ENCODE assay signal across 8 mouse cellular contexts in the genomic region with DNA sequence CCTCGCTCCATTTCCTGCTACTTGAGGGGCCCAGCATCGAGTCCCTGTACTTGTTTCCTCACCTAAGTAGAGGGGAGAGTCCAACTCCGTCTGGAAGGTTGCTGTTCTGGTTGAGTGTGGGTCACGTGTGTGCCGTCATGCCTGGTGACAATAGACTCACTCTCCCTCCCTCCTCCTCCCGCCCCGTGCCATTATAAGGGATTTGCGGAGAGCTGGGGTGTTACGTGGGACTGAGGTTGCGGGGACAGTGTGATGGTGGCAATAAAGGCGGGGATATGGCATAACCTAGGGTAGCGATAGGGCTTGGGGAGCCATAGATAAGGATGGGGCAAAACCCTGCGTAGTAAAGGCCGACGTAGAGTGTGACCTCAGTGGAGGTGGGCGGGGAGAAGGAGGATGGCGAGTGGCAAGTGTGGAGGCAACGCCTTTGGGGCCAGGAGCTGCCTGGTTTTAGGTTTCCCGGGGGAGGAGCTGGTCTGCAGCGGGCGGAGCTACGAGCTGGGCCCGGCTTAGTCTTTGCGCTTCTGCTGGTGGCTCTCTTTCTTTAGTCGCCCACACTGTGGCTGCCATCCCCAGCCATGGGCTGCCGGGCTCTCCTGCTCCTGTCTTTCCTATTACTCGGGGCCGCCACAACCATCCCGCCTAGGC. TPM values are rescaled to one million over a fixed set of nuclear protein-coding genes. Genes with fewer than 3 reads are reported as not detected.
DNase-seq lines count a peak whose midpoint lies in the region; ATAC-seq and TF ChIP-seq lines count a peak whose summit lies in the region.

No protein-coding gene starts in this region.

- H3K4me1 ChIP-seq in E14TG2a.4 (replicated peaks; ENCODE audit: low read depth, low read length): peaks cover 17% of the 10 kb centered on the region
- H3K4me1 ChIP-seq in forebrain, embryonic 12.5 days: peaks cover 24% of the 10 kb centered on the region
- H3K4me1 ChIP-seq in liver, postnatal 0 days (ENCODE audit: insufficient read depth): peaks cover 25% of the 10 kb centered on the region
- H3K4me1 ChIP-seq in neural tube, embryonic 14.5 days (ENCODE audit: control insufficient read depth, insufficient read depth, low read length): peaks cover 4% of the 10 kb centered on the region; the same call in 1 of the 2 replicates

- H3K27ac ChIP-seq in forebrain, embryonic 12.5 days: peak overlapping the region; percentile 99
- peak overlapping the region; percentile 93 for H3K27ac ChIP-seq in liver, postnatal 0 days (ENCODE audit: low read depth)
- peak overlapping the region; percentile 89 for H3K27ac ChIP-seq in neural tube, embryonic 14.5 days (ENCODE audit: low read depth, low read length)

- peak overlapping the region; percentile 92 for H3K4me3 ChIP-seq in E14TG2a.4 (replicated peaks; ENCODE audit: low read length)
- H3K4me3 ChIP-seq in forebrain, embryonic 12.5 days (replicated peaks): peak overlapping the region; percentile 56
- H3K4me3 ChIP-seq in liver, postnatal 0 days (ENCODE audit: low read depth, low read length): peak overlapping the region; percentile 63
- H3K4me3 ChIP-seq in neural tube, embryonic 14.5 days (ENCODE audit: low read depth, low read length): peak overlapping the region; percentile 52

- DNase-seq in c-Kit-positive CD71-positive TER-119-positive erythroid progenitor cells, embryonic 14.5 days (ENCODE audit: low spot score): peak; percentile 97
- peak; percentile 90 to 91 for DNase-seq in heart, postnatal 10 days
- DNase-seq in large intestine, adult 2 months (ENCODE audit: low read depth, low spot score): peak; percentile 85
- DNase-seq in liver, postnatal 0 days: peak; percentile 93
- DNase-seq in testis, postnatal 10 days (ENCODE audit: low spot score): peak; percentile 85

- H3K9me3 ChIP-seq in E14TG2a.4 (ENCODE audit: low read length): peaks cover 7% of the 10 kb centered on the region; the same call in 1 of the 2 replicates
- no peaks in the 10 kb centered on the region for H3K9me3 ChIP-seq in forebrain, embryonic 12.5 days
- no peaks in the 10 kb centered on the region for H3K9me3 ChIP-seq in liver, postnatal 0 days (ENCODE audit: low read length)
- no peaks in the 10 kb centered on the region for H3K9me3 ChIP-seq in neural tube, embryonic 14.5 days (ENCODE audit: control insufficient read depth, low read length)

- intact Hi-C loops in heart, postnatal 10 days (cut with DNase I): loop anchor here (1.0 to 5.0 kb wide), 5 partner anchors 18 to 220 kb away; partner anchors contain the start of gene Rab30

- H3K9ac ChIP-seq in forebrain, embryonic 12.5 days: peak overlapping the region; percentile 68
- H3K9ac ChIP-seq in liver, postnatal 0 days (replicated peaks): peak overlapping the region; percentile 83
- H3K9ac ChIP-seq in neural tube, embryonic 14.5 days (replicated peaks; ENCODE audit: low read depth, low read length): peak overlapping the region; percentile 57

- no peaks in the 10 kb centered on the region for H3K27me3 ChIP-seq in E14TG2a.4 (ENCODE audit: insufficient read depth, low read length)
- no peaks in the 10 kb centered on the region for H3K27me3 ChIP-seq in forebrain, embryonic 12.5 days
- H3K27me3 ChIP-seq in liver, postnatal 0 days (ENCODE audit: insufficient read depth, low read length): no peaks in the 10 kb centered on the region
- H3K27me3 ChIP-seq in neural tube, embryonic 14.5 days (ENCODE audit: control insufficient read depth, insufficient read depth, low read length): no peaks in the 10 kb centered on the region

- under 1% methylated on average over 29 of the region's 29 CpGs for WGBS in forebrain, embryonic 12.5 days
- under 1% methylated on average over 29 of the region's 29 CpGs for WGBS in large intestine, adult 2 months
- 0% methylated on average over 27 of the region's 29 CpGs for WGBS in liver, postnatal 0 days (ENCODE audit: insufficient replicate concordance)
- WGBS in neural tube, embryonic 14.5 days: under 1% methylated on average over 26 of the region's 29 CpGs

- peak; percentile 92 for ATAC-seq in forebrain, embryonic 12.5 days (ENCODE audit: low FRiP score)
- peak; percentile 86 for ATAC-seq in liver, postnatal 0 days
- peak; percentile 90 for ATAC-seq in neural tube, embryonic 14.5 days (ENCODE audit: low read depth)

- peak overlapping the region; percentile 66 for H3K4me2 ChIP-seq in forebrain, embryonic 12.5 days
- peak overlapping the region; percentile 73 for H3K4me2 ChIP-seq in liver, postnatal 0 days (ENCODE audit: low read depth, low read length)
- peak overlapping the region; percentile 82 for H3K4me2 ChIP-seq in neural tube, embryonic 14.5 days (ENCODE audit: low read depth, low read length)

- H3K36me3 ChIP-seq in E14TG2a.4 (ENCODE audit: insufficient read depth, low read length): peaks cover 33% of the 10 kb centered on the region
- no peaks in the 10 kb centered on the region for H3K36me3 ChIP-seq in forebrain, embryonic 12.5 days (replicated peaks)
- no peaks in the 10 kb centered on the region for H3K36me3 ChIP-seq in liver, postnatal 0 days (replicated peaks; ENCODE audit: insufficient read depth, low read length)
- no peaks in the 10 kb centered on the region for H3K36me3 ChIP-seq in neural tube, embryonic 14.5 days (ENCODE audit: control insufficient read depth, insufficient read depth, low read length)

- TF ChIP-seq EP300 in liver, postnatal 0 days (IDR thresholded peaks at IDR 0.05; ENCODE audit: low read depth): no peak

- no peak for TF ChIP-seq CTCF in E14TG2a.4 (conservative IDR thresholded peaks at IDR 0.05; ENCODE audit: low read length)
- no peak for TF ChIP-seq CTCF in liver, postnatal 0 days (IDR thresholded peaks at IDR 0.05; ENCODE audit: low read depth)

RNA-seq across cellular contexts. Expression of gene Prcp, which starts 0.6 kb away (rescaled TPM):
- 16.6 and 18.3 TPM in 2 replicates for polyA plus RNA-seq in forebrain, embryonic 12.5 days (2016; fragmentation: Nextera tagmentation; extraction: Ambion mirVana)
- total RNA-seq in heart, postnatal 10 days (2021): 10 to 100 TPM; 58.1 to 62.3 TPM
- polyA plus RNA-seq in large intestine, adult 2 months (2012; rRNA removed): 11.8 and 12.2 TPM in 2 replicates
- polyA plus RNA-seq in liver, postnatal 0 days (2015; fragmentation: Nextera tagmentation; extraction: Ambion mirVana): 10.2 and 11.5 TPM in 2 replicates
- 14.4 and 20.7 TPM in 2 replicates for polyA plus RNA-seq in neural tube, embryonic 14.5 days (2014; fragmentation: Nextera tagmentation; extraction: Ambion mirVana)

RNA-seq across cellular contexts. Expression of gene Ddias, which starts 0.8 kb away (rescaled TPM):
- polyA plus RNA-seq in forebrain, embryonic 12.5 days (2016; fragmentation: Nextera tagmentation; extraction: Ambion mirVana): 19.7 and 21.5 TPM in 2 replicates
- total RNA-seq in heart, postnatal 10 days (2021): 1 to 10 TPM; 2.2 to 3.0 TPM
- polyA plus RNA-seq in large intestine, adult 2 months (2012; rRNA removed): 0.49 and 0.55 TPM in 2 replicates
- polyA plus RNA-seq in liver, postnatal 0 days (2015; fragmentation: Nextera tagmentation; extraction: Ambion mirVana): 3.7 and 3.9 TPM in 2 replicates
- 3.7 and 4.1 TPM in 2 replicates for polyA plus RNA-seq in neural tube, embryonic 14.5 days (2014; fragmentation: Nextera tagmentation; extraction: Ambion mirVana)

Comparison
In these comparisons a context has a peak if more than half of its experiments do, and no peak if none do; other contexts are left out.
1. Peak in every context shown above with its lines: DNase-seq, ATAC-seq, H3K4me3 ChIP-seq and H3K27ac ChIP-seq.